Mouse (Mus musculus) intestine, postnatal 0 days (tissue): Measurements from ENCODE around the gene Snapc3. TPM values are rescaled to one million over a fixed set of nuclear protein-coding genes. Genes with fewer than 3 reads are reported as not detected.

ENCODE experiments used
- ATAC-seq: fragments of 200-750 bp; cut with Nextera tagmentation; 2 replicates; pipeline ENCODE4 v1.8.0; 2017; ENCODE audit warnings: mild to moderate bottlenecking, moderate TSS enrichment, moderate library complexity
- H3K27ac ChIP-seq: fragments of 300-500 bp; sonication (generic); 2 replicates; pipeline ENCODE4 v1.5.1; 2014; ENCODE audit warnings: mild to moderate bottlenecking, low read depth, low read length, moderate library complexity
- H3K27me3 ChIP-seq: fragments of 300-500 bp; sonication (generic); replicated peaks from 2 replicates; pipeline ENCODE4 v1.6.1; 2014; ENCODE audit warnings: low read length, mixed read lengths; ENCODE audit not compliant: control insufficient read depth, insufficient read depth
- H3K36me3 ChIP-seq: fragments of 300-500 bp; sonication (generic); 2 replicates; pipeline ENCODE4 v1.6.1; 2014; ENCODE audit warnings: mild to moderate bottlenecking, moderate library complexity; ENCODE audit not compliant: control insufficient read depth, insufficient read depth
- H3K4me1 ChIP-seq: fragments of 300-500 bp; sonication (generic); replicated peaks from 2 replicates; pipeline ENCODE4 v1.6.1; 2014; ENCODE audit warnings: antibody characterized with exemption, low read length, mixed read lengths; ENCODE audit not compliant: control insufficient read depth, insufficient read depth
- H3K4me2 ChIP-seq: fragments of 300-500 bp; sonication (generic); replicated peaks from 2 replicates; pipeline ENCODE4 v1.6.1; 2014; ENCODE audit warnings: low read depth, mild to moderate bottlenecking, moderate library complexity
- H3K4me3 ChIP-seq: fragments of 300-500 bp; sonication (generic); 2 replicates; pipeline ENCODE4 v1.5.1; 2014; ENCODE audit warnings: low read depth, low read length
- H3K9ac ChIP-seq: fragments of 300-500 bp; sonication (generic); 2 replicates; pipeline ENCODE4 v1.6.1; 2014; ENCODE audit warnings: mild to moderate bottlenecking, low read depth, low read length
- H3K9me3 ChIP-seq: fragments of 300-500 bp; sonication (generic); 2 replicates; pipeline ENCODE4 v1.6.1; 2016; ENCODE audit warnings: mixed run types; ENCODE audit not compliant: control insufficient read depth
- CTCF ChIP-seq: sonication (generic); IDR thresholded peaks from 2 replicates; pipeline ENCODE4 v1.5.1; 2016; ENCODE audit warnings: low read depth, mild to moderate bottlenecking, control low read depth, antibody characterized with exemption, moderate library complexity
- WGBS: fragments of 180-500 bp; shearing (Covaris S2); extraction: QIAGEN DNeasy Blood & Tissue Kit; methylation state at CpG from one replicate; pipeline ENCODE4 v1.1.7; 2014; 5-methylcytosine and 5-hydroxymethylcytosine counted together
- polyA plus RNA-seq: library from polyadenylated mRNA; unstranded; fragments of >200 nt; fragmentation: Nextera tagmentation; extraction: Ambion mirVana; gene quantifications from 2 replicates; pipeline ENCODE4 v1.2.1, GENCODE M21; 2015

Gene Snapc3
- polyA plus RNA-seq = 12.6 and 13.3 TPM in 2 replicates

DNA sequence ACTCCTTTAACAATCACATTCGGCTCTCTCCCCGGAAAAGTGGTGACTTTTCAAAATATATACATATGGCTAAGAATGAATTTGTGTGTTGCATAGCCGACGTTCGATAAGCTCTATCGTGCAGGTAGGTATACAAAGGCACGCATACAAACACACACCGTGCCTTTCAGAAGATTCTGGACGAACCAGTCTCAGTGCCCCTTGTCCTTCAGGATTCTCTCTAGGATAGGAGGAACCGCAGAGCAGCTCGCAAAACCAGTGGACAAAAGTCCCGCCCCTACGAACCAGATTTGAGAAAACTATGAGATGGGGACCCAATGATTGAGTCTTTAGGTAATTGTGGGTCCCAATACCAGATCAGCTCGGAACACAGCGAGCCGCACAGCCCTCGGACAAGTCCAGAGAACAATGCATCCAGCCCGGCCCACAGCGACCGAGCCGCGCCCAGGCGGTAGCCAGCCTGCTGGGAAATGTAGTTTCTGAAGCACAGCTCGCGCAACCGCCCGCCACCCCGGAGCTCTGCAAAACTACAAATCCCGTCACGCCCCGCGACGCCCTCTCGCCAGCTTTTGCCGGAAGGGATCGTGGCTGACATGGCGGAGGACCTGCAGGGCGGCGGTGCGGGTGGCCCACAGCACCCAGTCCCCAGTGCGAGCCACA lies at the start of gene Snapc3:
TSS of gene Snapc3 (plus strand) at position 565 of the 660 bp plus-strand sequence.
- Histone ChIP-seq H3K4me2 (peak within 1 kb of the TSS; percentile 71), H3K4me1 (no peaks in the 10 kb centered on the region), H3K9ac (peak within 1 kb of the TSS; percentile 83), H3K27me3 (no peaks in the 10 kb centered on the region), H3K27ac (peak within 1 kb of the TSS; percentile 60), H3K9me3 (no peaks in the 10 kb centered on the region), H3K4me3 (peak within 1 kb of the TSS; percentile 91), H3K36me3 (no peaks in the 10 kb centered on the region)
- ATAC-seq = peak; percentile 99
- WGBS = under 1% methylated on average over 41 of the region's 41 CpGs
- TF ChIP-seq CTCF = peak; percentile 24; the same call in 1 of the 2 replicates

DNA sequence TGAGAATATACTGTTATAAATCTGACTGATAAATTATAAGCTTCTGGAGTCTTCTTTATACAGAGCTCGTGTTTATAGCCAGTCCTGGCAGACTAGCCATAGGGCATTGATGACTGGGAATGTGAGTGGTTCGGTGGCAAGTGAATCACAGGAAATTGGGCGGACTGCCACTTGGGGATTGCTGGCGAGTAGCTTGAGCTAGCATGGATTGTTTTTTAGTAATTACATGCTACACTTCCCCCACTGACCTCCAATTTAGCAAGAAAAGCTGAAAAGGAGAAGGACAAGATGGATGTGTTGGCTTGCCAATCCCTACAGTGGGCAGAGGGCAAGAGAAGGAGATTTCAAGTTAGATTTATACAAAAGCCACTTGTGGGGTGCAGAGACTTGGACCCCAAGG lies 44.1 kb upstream of the Snapc3 start:
- Histone ChIP-seq H3K4me3 (no peak overlapping the region), H3K27ac (no peak overlapping the region), H3K9ac (no peak overlapping the region), H3K4me1 (no peaks in the 10 kb centered on the region), H3K27me3 (no peaks in the 10 kb centered on the region), H3K36me3 (no peaks in the 10 kb centered on the region), H3K9me3 (no peaks in the 10 kb centered on the region), H3K4me2 (no peak overlapping the region)
- 72% methylated on average over 4 of the region's 4 CpGs for WGBS
- ATAC-seq = no peak
- TF ChIP-seq CTCF = no peak

DNA sequence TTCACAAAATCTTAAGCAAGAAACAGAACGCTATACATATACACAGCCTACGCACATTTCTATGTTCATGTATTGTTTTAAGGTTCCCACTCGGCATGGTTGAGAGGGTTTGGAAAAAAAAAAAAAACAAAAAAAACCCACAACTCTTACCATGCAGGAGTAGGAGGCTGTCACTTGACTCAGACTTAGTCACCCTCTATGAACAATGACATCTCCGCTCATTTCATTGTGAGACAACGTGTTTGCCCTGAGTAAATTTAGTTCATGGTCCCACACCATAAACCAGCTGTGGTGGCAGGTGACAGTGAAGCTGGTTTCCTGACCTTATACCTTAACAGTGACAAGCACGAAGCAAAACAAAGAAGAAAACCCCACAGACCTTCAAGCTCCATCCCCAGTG lies 41.9 kb upstream of the Snapc3 start:
- no peak for TF ChIP-seq CTCF
- H3K27me3 ChIP-seq = no peaks in the 10 kb centered on the region
- H3K4me3 ChIP-seq = no peak overlapping the region
- no peak for ATAC-seq
- H3K36me3 ChIP-seq = no peaks in the 10 kb centered on the region
- H3K4me2 ChIP-seq = no peak overlapping the region
- H3K9me3 ChIP-seq = no peaks in the 10 kb centered on the region
- H3K4me1 ChIP-seq = no peaks in the 10 kb centered on the region
- H3K27ac ChIP-seq = no peak overlapping the region
- H3K9ac ChIP-seq = no peak overlapping the region
- WGBS = 84% methylated on average over 6 of the region's 6 CpGs

DNA sequence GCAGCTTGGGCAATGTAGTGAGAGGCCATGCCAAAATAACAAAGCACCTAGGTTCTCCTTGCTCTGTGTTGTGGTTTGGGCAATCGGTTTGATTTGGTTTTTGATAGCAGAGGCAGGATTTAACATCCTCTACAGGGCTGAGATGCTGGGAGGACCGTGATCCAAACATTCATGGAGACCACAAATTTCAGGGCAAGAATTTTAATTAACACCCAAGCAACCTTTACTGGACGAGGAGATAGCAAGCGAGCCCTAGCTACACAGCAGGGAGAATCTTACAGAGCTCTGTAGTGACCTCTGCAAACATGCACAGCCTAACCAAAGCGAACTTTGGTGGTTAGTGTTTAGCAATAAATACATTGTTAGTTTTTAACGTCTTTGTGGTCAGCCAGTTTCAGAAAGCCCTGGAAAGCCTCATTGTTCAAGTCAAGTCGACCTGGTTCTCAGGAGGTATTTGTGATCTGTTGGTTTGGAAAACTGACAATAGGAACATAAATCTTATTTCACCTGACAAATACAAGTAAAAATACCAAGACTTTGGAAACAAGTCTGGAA lies 41.0 kb upstream of the Snapc3 start:
- Histone ChIP-seq H3K27ac (no peak overlapping the region), H3K4me2 (no peak overlapping the region), H3K36me3 (no peaks in the 10 kb centered on the region), H3K4me3 (no peak overlapping the region), H3K4me1 (no peaks in the 10 kb centered on the region), H3K9ac (no peak overlapping the region), H3K27me3 (no peaks in the 10 kb centered on the region), H3K9me3 (no peaks in the 10 kb centered on the region)
- no peak for TF ChIP-seq CTCF
- no peak for ATAC-seq
- WGBS = 57% methylated on average over 7 of the region's 7 CpGs

DNA sequence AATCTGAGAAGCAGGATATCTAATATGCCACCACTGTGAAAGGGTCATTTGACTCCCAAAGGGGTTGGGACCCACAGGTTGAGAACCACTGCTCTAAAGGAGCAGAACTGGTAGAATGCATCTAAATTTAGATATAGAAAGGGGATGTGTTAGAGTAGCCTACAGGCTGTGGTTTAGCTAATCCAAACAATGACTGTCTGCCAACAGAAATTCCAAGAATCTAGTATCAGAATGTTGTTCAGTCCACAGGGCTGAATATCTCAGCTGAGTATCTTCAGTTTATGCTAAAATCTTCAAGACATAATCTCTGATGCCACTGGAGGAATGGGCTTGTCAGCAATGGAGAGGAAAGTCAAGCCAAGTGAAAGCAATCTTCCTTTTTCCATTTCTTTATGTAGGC lies 38.5 kb upstream of the Snapc3 start:
- Histone ChIP-seq H3K4me3 (no peak overlapping the region), H3K4me2 (no peak overlapping the region), H3K9ac (no peak overlapping the region), H3K36me3 (no peaks in the 10 kb centered on the region), H3K4me1 (no peaks in the 10 kb centered on the region), H3K27me3 (no peaks in the 10 kb centered on the region), H3K9me3 (no peaks in the 10 kb centered on the region), H3K27ac (no peak overlapping the region)
- no peak for TF ChIP-seq CTCF
- ATAC-seq = no peak

DNA sequence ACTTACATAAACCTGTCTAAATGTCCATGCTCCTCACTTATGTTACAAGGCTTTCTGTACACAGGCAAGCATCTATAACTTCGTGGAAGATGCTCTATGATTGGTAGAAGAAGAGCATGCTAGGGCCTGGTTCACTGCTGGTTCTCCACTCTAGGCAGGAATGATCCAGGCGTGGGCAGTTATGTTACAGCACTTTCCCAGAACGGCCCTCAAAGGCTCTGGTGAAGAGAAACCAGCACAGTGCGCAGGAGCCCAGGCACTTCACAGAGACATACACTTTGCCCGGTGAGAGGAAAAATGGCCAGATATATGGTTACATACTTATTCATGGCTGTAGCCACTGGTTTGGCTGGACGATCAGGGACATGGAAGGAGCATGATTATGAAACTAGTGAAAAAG lies 37.8 kb upstream of the Snapc3 start:
- no peak overlapping the region for H3K4me2 ChIP-seq
- H3K27ac ChIP-seq = no peak overlapping the region
- no peaks in the 10 kb centered on the region for H3K4me1 ChIP-seq
- H3K9me3 ChIP-seq = no peaks in the 10 kb centered on the region
- no peaks in the 10 kb centered on the region for H3K27me3 ChIP-seq
- no peak for TF ChIP-seq CTCF
- 92% methylated on average over 6 of the region's 6 CpGs for WGBS
- ATAC-seq = no peak
- H3K9ac ChIP-seq = no peak overlapping the region
- no peak overlapping the region for H3K4me3 ChIP-seq
- no peaks in the 10 kb centered on the region for H3K36me3 ChIP-seq
